Mouse (Mus musculus): ENCODE data around the gene Gm10428.
"Not testable (repeated sequence)": the region's sequence is repeated elsewhere in the genome, so short reads cannot be mapped to it uniquely, and the experiment has no call there.

Gm10428 gene

DNA sequence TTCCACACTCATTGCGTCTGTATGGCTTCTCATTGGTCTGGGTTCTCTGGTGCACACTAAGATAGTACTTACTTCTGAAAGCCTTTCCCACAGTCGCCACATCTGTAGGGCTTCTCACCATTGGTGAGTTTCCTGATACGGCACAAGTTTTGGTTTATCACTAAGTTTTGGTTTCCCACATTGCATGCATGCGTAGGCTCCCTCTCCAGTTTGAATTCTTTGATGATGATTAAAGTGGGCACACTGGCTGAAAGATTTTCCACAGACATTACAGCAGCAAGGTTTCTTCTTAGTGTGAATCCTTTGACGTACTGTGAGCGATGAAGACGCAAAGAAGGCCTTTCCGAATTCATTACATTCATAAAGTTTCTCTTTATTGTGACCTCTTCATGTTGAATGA is at the start of gene Gm10428:
Gene Gm10428 (plus strand): TSS at position 321 of the 400 bp plus-strand sequence.
- DNase-seq (ENCODE audit: low spot score), result no peak

DNA sequence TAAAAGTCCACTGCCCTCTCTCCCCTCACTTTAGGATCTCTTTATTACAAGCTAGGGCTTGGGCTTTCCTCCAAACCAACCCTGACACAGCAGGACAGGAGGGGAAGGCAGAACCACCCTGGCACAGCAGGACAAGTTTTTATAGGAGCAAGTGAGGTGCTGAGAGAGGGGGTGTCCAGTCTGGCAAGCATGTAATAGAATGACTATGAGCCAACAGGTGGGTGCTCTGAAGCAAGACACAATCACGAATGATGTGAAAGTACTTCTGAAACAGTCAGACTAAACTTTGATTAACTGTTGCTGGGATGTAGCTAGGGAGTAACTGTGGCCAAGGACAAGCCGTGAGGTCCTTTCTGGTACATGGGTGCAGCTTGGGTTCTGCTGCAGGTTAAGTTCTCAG is 46.8 kb upstream of the Gm10428 start:
- DNase-seq (ENCODE audit: low spot score), result no peak

DNA sequence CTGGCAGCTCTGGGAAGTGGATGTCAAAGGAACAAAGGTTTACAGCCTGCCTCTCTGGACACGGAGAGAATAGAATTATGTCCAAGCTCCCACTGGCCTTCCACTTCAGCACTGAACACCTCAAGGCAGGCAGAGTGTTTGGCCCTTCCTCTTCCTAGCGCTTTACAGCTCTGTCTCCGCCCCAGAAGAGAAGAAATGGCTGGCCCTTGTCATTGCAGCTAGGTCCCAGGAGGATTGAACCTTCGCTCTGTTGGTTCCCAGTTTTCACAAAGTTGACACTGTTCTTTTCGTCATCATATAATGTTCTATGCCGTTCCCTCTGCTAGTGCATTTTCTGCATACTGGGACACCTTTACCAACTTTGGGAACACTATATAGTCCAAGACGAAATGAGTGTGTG is 44.6 kb upstream of the Gm10428 start:
- no peak for DNase-seq (ENCODE audit: low spot score)

DNA sequence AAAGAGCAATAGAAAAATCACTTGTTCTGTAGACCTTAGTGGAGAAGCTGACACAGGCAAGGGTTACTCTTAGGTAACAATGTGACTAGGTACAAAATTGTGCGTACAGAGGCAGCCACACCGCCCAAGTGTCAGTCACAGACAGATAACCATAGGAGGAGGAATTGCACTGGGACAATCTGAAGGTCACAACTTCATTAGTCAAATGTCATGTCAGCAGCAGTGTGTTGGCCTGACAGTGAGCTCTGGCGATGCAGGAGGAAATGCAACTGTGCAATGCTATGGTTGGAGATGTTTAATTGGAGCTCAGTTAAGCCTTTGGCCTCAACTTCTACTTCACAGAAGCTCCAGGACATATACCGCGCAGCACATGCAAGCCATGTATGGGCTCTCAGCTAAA is 42.2 kb upstream of the Gm10428 start:
- DNase-seq (ENCODE audit: low spot score), result no peak

DNA sequence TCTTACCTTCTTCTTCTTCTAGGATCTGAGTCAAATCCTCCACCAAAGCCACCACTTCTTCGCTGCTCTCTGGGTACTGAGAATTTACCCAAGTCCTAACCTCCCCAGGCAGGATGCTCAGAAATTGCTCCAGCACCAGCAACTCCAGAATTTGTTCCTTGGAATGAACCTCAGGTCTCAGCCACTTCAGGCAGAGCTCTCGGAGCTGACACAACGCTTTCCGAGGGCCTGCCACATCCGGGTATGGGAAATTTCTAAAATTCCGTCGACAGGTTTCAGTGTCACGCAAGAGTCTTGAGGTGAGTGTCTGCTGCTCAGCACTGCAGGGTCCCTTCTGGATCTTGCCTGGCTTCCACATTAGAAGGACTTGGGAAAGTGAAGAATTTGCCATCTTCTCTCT is 24.6 kb upstream of the Gm10428 start:
- DNase-seq (ENCODE audit: low spot score), result no peak

DNA sequence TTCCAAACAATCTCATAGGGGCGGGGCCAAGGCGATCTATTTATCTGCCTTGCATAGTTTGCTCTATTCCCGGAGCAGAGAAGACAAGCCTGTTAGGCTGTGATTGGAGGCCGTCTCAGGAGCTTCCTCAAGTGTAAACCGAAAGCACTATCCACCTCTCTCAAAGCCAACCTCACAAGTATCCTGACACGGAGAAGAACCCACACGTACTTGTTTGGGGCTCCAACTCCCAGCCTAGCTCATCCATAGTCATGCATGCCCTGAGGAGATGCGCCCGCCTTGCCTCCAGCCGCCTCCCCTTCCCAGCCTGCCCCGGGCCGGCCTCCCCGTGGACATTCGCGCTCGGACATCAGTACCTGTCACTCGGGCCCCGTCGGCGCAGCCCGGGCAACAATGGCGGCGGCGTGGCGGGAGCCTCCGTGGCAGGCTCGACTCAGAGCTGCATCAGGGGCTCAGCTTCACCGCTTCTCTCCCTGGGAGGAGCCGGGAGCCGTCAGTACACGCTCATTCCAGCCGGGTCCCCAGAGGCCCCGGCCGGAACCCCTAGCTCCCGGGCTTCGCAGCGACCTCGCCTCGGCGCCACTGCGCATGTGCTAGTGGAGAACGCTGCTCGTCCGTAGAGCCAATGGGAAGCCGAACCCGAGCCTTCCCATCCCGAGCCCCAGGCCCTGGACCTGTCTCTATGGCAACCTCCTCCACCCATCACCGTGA is 21.4 kb upstream of the Gm10428 start, which contains the start of gene Zfp287:
Gene Zfp287 (minus strand): TSS at position 595 of the 711 bp plus-strand sequence.
- peak; percentile 95 for DNase-seq (ENCODE audit: low spot score)

DNA sequence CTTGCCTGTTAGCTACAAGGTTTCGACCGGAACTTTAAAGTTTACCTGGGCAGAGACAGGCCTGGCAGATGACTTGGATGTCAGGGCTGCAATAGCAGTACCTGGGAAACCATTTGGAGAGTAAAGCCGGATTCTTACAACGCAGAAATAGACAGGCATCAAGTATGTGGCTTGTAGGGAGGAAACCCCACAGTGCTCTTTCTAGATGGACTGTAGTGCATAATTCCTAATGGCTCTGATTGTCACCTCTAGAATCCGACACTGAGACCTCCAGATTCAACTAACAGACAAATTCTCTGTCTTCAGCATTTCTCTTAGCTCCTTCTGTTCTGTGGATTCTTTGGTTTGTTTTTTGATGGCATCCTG is 20.9 kb upstream of the Gm10428 start:
- DNase-seq (ENCODE audit: low spot score), result no peak

DNA sequence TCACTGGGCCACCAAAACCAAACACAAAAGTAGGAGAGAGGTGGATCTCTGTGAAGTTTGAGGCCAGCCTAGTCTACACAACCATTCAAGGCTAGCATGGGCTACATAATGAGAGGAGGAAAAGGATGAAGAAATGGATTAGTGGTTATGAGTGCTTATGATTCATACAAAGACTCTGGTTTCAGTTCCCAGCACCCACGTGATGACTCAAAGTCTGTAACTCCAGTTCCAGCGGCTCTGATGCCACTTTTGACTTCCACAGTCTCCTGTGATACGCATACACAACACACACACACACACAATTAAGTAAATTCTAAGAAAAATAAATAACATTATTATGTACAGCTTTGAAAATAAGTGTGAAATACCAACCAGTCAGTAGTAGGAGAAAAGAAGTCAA is 20.2 kb upstream of the Gm10428 start:
- no peak for DNase-seq (ENCODE audit: low spot score)

DNA sequence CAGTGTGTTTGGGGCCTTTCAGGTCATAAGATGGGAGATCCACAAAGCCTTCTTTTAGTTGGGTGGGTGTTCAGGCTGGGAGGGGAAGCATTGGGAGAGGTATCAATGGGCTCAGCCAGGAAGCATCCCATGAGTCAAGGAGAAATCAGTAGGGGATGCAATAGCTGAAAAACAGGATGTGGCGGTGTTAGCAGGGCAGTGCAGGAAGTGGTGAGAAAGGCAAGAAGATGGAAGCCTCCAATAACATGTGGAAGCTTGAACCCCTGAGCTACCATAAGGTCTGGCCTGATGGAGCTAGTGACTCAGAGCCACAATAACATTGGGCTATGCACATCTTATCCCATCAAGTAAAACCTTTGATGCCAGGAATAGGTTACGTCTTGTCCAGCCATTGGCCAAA is 11.7 kb upstream of the Gm10428 start:
- DNase-seq (ENCODE audit: low spot score), result no peak

DNA sequence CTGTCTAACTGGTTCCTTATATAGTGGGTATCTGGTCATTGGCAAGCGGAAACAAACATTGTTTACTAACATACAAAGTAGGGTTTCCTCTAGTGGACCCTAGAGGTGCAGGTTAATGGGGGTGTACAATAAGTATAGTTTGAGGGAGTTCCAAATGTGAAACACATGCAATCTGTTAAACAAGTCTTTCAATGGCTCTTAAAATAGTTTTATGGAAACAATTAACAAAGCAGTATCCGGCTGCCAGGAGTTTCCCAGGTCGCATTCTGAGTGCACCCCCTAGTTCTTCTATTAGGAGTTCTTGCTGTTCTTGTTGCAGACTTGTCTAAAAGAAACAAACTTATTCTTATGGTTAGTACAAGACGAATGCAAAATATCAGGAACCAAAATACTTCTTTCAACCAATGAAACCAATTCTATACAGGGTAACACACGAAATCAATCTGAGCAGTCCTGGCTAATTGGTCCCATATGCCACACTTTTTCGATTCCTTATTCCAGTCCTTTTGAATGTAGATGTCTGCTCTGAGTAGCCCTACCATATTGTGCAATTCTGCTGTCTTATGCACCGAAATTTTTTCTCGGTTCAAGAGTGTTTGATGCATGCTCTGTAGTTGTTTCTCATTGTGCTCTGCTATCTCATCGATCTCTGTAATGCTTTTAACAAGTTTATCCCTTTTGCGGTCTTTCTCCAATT is 10.5 kb upstream of the Gm10428 start:
- no peak for DNase-seq (ENCODE audit: low spot score)

DNA sequence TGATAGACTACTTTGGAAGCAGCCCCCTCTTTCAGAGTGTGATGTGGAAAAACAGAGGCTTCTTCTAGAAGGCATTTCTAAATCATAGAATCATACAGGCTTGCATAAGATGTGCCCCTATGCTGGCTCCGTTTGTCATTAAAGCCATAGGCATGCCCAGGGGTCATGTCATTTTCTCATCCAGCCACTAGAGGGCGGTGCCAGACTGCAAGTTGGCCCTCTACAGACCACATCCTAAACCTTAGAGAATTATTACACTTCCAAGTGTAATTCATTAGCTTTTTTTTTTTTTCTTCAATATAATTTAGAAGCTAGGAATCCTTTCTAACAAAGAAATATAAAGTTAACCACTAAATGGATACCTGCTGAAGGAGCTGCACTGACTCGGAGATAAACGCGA is 8.8 kb upstream of the Gm10428 start:
- peak; percentile 83 for DNase-seq (ENCODE audit: low spot score)

DNA sequence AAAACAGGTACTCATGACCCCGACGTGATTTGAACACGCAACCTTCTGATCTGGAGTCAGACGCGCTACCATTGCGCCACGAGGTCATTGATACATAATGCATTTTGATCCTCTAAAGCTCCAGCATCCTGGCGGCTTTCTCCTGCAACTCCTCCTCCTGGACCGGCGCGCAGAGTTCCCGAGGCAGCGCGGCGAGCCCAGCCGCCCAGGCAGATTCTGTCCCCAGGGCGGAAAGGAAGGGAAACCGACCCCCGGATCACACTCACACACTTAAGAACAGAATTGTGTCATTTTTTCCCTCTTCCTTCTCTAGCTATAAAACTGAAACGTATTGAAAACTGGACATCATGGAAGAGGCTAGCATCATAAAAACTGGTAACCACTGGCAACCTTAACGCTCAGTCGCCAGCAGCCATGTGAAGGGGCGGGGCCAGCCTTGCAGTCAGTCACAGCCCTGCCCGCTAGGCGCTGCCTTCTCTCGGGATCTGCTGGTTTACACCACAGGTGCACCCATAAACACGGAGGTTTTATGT is 6.8 kb upstream of the Gm10428 start:
- DNase-seq (ENCODE audit: low spot score), result peak; percentile 86

DNA sequence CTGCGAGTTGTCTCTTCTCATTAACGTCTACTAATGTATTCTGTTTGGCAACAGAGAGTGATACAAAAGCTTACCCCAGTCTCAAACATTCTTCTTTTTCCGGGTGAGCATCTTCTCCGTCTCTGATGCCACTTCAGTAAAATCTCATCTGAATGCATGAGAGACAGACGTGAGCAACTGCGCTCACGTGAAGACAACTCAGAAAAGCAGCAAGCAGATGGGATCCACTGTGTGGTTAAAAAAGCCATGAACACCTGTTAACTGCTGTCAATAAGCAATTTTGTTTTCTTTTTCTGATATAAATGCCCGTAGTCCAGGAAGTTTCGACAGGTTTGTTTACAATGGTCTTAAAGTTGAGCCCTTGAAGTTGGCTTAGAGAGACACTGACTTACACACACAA is 5.7 kb upstream of the Gm10428 start:
- DNase-seq (ENCODE audit: low spot score), result no peak

DNA sequence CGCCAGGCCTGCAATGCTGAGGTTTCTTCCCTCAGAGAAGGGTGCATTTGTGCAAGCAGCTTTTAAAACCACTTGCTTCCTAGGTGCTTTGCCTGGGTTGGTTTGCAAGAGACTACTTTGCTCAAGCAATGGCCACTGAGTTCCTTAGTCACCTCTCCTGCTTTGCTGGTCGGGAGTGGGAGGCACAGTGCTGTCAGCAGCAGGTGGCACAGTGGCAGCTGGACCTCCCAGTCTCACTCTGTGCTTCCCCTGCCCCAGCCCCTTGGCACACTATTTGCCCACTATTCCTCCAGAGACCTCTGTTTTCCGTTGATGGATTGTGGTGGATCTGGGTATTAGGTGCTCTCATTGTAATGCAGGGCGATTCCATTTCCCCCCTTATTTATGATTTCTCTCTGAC is 4.8 kb upstream of the Gm10428 start:
- DNase-seq (ENCODE audit: low spot score), result no peak

DNA sequence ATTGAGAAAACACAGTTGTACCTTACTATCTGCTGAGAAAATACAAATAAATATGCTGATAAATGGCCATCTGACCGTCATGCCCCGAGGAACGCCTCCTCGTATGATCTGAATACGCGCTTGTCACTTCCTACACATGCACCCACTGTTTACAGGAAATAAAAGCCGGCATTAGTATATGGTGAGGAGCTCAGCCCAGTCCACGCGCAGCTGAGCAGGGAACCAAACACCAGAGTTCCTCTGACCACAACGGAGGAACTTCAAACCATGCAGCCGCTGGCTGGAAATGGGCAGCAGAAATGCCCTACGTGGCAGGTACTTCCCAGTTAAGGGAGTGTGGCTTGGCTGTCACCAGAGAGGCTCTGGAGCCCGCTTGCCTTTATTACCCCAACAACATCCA is 3.5 kb upstream of the Gm10428 start:
- not testable (repeated sequence) for DNase-seq (ENCODE audit: low spot score)

DNA sequence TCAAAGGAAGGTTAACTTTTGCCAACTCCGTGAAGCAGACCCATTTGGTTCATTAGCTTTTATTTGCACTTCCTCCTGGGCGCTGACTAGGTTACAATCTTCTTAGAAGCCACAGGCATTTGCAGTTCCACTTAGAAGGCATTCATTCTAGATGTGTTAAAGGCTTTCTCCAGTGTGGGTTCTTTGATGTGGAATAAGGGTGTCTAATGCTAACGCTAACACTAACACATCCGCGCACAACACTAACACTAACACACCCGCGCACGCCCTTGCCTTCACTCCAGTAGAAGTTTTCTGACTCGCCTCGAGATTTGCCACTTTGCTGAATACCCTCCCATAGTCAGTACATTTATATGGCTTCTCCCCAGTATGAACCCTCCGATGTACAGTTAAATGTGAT is 709 bp upstream of the Gm10428 start:
- no peak for DNase-seq (ENCODE audit: low spot score)

DNA sequence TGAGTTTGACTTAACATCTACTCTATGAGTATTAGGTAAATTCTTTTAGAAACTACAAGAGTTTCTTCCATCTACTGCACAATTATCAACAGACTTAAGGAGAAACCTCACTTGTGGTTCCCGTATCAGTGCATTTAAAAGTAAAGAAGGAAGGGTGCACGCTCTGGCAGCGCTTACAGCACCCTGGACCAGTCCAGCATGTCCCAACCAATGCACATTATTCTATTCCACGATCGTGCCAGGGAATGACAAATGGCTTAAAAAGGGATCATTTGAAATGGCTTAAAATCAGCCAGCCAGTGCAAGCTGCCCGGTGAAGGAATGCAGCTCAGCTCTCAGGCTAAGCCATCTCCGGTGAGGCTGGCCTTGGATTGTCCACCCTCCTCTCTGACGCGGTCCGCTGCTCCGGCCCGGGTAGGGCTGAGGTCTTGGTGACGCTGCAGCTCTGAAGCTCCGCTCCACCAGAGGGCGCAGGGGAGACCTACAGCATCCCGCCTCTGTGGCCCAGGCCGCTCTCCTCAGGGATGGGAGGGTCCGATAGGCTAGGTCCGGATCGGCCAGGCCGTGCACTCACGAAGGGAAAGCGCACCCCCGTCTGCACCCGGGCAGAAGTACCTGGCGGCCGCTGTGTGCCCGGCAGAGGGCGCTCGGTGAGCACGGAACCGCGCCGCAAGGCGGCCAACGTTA is 3.7 kb downstream of the Gm10428 start:
- peak; percentile 97 for DNase-seq (ENCODE audit: low spot score)

DNA sequence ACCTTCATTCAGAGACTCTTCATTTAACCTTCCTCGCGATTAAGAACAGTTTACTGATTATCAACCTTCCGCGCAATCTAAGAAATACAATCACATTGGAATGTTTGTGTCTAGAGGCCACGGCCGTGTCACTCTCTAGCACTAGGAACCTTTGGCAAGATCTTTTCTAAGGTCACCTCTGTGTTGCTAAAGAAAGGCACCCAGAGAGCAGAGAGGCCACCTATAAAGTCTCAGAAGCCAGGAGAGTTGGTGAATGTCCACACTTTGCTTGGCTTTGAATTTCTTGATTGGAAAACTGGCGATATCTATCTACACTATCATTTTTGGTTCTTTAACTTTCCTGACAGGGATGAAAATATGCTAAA is 4.2 kb downstream of the Gm10428 start:
- no peak for DNase-seq (ENCODE audit: low spot score)

DNA sequence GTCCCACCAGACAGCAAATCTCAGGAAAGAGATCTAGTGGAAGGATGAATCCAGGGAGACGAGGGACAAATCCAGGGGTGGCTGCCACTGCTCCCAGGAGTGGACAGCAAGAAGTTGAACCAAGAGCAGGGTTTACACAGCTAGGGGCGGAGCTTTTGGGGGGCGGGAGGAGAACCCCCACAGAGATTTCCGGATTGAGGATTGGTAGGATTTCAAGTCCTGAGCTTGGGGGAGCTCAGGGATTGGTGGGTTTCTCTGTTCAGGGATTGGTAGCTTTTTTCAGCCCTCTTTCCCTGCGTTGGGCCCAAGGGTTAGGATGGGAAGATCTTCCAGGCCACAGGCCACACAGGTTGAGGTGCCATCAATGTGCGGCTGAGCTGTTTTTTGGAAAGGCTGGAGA is 5.0 kb downstream of the Gm10428 start:
- no peak for DNase-seq (ENCODE audit: low spot score)

DNA sequence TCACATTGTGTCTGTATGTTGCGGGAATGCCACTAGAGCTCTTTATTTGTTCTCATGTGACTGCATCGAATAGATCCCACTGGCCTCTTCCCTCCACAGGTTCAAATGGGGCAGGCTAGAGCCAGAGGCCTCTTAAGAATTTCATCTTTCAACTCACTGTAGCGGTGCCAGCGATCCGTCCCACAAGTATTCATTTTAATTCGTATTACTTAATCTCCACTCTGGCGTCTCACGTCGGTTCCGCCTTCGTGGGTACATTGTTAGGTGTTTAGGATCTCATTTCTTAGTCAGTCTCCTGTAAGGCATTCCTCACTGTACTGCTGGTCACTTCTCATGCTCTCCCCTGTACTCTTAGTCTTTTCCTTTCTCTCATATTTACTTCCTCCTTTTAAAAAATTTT is 5.6 kb downstream of the Gm10428 start:
- no peak for DNase-seq (ENCODE audit: low spot score)

DNA sequence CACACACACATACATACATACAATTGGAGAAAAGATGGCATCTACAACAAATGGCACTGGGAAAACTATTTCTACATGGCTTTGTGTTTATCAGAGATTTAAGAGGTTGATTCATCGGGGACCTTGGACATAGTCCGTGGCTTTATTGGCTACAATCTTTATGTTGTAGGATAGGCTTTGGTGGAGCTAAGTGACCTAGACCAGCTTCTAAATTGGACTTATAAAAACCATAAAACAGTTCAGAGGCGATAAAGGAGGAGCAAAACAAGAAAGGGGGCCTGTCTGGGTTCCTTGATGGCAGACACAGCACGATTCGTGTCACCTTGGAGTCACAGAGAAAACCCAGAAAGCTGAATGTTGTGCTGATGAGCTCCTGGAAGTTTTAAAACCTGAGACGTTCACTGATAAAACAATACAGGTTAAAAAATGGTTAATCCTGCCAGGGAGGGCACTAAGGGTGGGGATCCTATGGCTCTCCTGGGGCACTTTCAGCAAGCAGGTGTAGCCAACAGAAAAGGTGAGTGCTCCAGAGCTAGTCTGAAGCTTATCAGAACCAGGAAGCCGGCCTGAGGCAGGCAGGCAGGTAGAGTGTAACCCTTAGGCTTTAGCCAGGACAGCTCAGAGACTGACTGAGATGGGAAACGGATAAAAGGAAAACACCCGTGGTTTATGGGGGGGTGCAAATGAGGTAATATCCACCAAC is 8.0 kb downstream of the Gm10428 start:
- DNase-seq (ENCODE audit: low spot score), result no peak

DNA sequence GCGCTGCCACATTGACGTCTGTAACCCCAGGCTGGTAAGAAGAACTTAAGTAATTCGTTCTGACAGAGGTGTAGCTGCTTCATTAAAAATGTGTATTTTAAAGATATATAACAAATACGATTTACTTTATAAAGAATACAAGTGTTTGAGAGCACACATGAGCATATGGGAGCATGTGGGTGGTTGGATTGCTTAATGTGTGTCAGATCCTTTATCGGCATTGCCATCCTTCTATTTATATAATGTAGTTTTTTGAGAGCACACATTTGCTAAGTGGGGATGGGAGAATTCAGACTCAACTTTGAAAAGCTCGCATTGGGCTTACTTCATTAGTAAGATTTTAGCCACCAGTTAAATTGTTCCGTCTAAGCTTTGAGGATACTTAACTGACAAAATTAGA is 23.6 kb downstream of the Gm10428 start:
- no peak for DNase-seq (ENCODE audit: low spot score)
